Mouse (Mus musculus) forelimb bud, embryonic 11.5 days (tissue): ENCODE results near the gene Wdr12.
"Not testable (repeated sequence)": the region's sequence is repeated elsewhere in the genome, so short reads cannot be mapped to it uniquely, and the experiment has no call there.

ENCODE experiments used
- DNase-seq: peaks from one replicate; pipeline ENCODE4 v3.0.0-alpha.2; 2012; ENCODE audit warnings: low read depth, low spot score

Wdr12 gene

DNA sequence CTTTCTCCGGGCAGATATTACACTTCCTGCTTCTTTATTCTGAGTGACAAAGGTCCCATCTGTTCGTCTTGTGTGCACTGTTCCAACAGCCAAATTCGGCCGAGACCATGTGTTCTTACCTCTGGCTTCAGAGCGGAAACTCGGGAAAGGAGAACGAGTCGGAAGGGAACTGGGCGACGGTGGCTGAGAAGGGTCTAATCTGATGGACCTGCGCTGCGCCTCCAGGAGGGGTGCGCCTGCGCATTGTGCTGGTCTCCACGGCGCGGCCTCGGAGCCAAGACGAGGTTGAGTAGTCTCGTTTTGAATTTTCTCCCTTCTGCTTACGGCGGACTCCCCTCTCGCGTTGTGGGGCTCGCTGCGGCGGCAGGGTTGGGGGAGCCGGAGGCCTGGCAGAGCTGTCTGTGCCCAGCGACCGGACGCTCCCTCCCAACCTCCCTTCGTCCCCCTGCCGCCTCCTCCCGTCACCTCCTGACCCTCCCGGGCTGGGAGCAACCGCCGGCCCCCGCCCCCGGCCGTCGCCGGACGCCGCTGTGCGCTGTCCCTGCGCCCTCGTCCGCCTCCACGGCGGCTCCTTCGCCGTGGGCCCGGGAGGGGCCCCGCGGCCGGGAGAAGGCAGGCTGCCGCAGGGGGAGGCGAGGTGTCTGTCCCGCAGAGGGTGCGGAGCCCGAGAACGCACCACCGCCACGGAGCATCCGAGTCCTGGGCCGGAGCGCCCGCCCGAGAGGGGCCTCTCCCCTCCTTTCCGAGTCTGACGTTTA lies at the start of gene Wdr12, which contains the start of gene Carf:
Gene Wdr12, minus strand, starts transcription at position 622 of the 758 bp plus-strand sequence.
Gene Carf, plus strand, starts transcription at position 224 of the 758 bp plus-strand sequence.
- DNase-seq, result peak; percentile 98

DNA sequence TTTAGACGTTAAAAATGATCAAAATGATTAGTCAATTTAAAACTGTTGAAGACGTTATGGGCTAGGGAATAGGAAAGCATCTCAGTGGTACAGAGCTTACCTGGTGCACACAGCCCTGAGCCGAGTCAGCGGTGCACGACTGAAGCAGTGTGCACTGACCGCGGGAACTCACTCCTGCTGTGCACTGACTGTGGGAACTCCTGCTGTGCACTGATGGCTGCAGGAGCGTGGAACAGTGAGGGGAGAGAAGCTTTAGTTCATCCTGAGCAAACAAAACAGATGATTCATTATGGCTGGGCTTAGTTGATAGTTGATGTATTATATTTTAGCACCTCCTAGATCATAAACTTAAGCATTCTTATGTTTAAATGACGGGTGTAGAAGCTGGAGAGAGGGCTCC lies 38.9 kb upstream of the Wdr12 start:
- DNase-seq, result no peak

DNA sequence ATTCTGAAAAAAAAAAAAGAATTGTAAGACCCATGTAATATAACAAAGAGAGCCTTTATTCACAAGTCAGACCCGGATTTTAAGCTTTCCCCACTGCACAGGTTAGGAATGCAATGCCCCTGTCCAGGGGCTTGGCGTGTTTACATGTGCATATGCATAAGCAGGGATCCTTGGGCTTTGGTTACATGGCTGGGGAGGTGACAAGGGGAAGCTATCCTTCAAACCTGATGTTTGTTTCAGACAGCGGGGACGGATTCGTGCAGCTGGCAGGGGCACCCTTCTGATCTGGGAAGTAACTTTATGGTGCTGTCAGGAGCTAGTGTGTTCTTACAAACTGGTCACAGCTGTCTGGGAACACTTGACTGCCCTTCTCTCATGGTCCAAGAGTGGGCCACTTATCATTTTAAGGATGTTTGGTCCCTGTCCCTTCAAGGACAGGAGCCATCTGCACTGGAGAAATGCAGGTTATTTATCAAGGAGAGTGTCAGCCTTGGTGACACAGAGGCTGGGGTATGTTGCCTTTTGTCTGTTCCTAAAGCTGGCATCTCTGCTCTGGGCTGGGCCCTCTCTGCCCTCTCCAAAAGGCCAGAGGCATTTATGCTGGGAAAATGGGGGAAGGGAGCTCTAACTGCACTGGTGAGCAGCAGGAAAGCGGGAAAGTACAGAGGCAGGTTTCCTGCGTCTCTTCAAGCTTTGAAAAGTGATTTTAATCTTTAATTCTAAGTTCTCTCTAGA lies 19.4 kb upstream of the Wdr12 start:
- no peak for DNase-seq

DNA sequence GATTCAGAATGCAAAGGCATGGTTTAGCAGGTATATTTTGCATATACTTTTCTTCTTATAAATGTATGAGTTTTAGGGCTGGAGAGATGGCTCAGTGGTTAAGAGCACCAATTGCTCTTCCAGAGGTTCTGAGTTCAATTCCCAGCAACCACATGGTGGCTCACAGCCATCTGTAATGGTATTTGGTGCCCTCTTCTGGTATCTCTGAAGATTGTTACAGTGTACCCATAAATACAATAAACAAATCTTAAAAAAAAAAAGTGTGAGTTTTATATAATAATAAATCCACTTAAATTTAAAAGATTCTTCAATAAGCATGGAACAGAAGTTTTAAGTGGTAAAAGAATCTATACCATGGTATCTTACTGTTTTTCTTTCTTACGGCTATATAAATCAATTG lies 6.1 kb upstream of the Wdr12 start:
- no peak for DNase-seq

DNA sequence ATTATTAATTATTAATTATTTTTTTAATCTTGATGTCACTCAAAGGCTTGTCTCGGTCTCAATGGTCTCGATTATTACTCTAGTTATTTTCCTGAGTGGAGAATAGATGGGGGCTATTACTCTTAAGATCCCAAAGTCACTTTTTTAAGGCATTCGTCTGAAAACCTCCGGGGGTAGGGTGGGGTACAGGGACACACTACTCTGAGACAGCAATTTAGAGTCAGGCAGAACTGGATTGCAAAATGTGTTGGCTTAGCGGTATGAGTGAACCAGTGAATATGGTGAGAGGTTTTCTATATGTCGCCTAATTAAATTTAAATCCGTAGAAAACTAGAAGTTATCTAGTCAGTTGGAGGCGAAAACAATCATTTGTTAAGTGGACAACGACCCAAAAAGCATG lies 394 bp upstream of the Wdr12 start:
- no peak for DNase-seq

DNA sequence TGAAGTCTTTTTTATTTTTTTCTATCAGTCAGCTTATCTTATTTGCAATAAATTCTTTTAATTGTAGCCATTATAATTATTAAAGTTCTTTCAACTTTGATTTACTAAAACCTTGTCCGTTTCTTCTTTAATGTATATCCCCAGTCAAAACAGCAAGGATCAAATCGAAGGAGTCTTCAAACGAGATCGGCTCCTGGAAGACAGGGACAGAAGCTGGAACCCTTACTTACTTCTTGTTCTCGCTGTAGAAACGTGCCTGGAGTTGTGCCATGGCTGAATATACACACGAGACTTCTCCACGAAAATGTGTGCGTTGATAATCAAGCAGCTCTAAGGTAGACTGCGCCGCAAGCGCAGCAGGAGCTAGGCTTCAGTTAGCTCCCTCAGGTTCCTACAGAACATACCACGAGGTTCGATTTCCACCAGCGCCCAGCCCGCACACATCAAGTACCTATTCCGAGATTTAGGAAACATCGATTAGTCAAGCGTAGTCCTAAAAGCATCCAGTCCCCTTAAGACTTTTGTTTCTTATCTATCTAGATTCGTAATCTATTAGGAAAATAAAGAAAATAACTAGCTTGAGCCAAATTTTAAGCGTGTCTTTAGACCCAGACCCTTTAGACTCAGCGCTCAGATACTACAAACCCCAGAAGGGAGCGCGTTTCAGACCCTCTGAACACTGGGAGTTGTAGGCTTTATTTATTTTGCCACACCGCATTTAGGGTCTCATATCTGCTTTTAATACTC lies 995 bp downstream of the Wdr12 start:
- DNase-seq, result peak; percentile 78

DNA sequence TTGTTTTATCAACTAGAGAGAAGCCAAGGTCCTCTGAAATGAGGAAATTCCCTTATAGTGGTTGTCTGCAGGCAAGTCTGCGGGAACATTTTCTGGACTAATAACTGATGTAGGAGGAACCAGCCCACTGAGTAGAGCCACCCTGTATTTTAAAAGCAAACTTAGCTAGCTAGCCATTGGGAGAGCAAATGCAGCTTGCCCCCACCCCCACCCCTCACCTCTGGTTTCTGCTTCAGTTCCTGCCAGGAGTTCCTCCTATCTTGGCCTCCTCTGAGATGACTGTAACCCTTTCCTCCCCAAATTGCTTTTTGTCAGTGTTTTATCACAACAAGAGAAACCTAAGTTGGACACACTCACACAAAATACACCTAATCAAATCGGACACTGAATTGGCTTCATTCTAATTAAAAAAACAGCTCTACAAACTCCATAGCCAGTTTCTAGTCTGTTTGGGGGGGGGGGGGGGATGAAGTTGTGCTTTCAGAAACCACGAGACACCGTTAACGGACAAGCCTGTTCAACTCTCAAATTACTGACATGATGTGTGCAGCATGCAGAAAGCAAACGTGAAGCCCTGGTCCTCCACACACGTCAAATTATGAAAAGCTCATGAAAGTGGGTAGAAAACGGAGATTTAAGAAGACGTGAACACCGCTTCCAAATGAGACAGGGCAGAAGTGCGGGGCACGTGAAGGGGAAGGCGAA lies 1.7 kb downstream of the Wdr12 start:
- no peak for DNase-seq

DNA sequence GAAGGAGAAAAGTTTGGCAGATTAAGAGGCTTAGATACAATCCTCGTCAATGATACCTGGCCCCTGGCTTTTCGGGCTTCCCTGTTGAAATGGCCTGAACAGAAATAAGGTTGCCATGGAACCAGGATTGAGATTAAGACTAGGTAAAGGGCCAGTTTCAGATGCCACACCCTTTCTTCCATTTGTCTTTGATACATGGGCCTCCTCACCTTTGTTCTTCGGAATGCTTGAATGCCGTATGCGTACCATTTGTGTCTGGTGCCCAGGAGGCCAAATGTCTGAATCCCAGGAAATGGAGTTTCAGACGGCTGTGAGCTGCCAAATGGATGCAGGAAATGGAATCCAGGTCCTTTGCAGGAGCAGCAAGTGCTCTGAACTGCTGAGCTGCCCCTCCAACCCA lies 22.0 kb downstream of the Wdr12 start:
- no peak for DNase-seq

DNA sequence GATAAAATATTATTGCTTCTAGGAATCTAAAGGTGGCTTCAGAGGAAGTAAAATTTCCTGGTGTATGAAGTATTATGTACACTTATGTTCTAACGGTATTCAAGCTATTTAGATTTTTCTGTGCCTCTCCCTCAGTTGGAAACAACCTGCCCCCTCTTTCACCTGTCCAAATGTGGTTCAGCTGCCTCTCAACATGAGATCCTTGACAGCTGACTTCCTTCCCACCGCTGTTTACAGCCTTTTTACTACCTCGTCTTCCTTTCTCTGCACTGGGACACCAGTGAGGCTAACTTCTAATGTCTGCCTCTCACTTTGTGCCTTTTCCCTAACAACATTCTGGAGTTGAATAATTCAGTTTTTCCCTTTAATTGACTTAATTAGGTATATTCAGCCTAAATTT lies 22.9 kb downstream of the Wdr12 start:
- DNase-seq, result no peak

DNA sequence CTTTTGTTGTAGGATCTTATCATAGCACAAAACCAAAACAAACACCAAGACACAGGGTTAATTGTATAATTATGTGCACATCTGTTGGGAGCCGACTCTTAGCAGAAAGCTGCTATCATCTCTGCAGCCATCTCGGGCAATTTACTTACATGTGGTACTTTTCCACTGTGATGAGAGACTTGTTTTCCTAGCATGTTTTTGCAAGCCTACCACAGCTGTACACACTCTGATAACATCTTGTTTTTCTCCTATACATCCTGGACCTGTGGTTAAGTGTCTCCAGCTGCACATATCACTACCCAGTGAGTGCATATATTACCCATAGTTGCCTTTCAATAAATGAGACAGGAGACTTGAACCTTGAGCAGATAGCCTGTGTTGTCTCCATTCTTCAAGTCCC lies 23.5 kb downstream of the Wdr12 start:
- DNase-seq, result no peak

DNA sequence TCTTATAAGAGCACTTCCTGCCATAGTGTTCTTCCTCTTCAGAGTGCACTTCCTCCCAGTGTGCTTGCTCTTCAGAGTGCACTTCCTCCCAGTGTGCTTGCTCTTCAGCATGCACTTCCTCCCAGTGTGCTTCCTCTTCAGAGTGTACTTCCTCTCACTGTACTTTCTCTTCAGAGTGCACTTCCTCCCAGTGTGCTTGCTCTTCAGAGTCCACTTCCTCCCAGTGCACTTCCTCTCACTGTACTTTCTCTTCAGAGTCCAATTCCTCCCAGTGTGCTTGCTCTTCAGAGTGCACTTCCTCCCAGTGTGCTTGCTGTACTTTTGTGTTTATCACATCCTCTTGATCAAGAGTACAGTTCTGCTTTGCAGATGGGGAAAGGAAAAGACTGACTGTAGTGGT lies 27.7 kb downstream of the Wdr12 start:
- not testable (repeated sequence) for DNase-seq

DNA sequence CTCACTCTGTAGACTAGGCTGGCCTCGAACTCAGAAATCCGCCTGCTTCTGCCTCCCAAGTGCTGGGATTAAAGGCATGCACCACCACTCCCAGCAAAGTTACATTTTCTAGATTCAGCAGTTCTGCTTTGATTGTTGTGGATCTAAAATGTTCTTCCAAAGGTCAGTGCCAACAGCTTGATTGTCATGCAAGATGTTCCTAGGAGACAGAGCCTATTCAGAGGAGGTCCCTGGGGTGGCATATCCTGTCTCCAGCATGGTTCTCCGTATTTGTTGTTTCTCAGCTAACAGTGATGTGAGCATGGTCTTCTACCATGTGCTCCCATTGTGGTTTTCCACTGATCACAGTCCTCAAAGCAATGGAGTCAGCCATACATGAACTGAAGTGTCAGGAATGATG lies 42.1 kb downstream of the Wdr12 start:
- no peak for DNase-seq

DNA sequence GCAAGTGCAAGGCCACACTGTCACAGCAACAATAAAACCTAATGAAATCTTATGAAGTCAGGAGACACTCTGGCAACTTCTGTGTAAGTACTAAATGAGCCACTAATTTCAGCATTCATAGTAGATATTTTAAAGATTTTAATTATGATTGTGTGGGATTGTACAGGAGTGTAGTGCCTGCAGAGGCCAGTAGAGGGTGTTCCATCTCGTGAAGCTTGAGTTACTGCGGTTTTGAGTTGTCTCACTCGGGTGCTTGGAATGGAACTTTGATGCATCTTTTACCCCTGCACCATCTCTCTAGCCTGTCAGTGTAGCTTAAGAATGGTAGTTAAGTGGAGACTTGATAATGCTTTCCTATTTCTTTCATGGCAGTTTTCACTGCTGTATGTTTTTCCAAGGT lies 43.8 kb downstream of the Wdr12 start:
- no peak for DNase-seq

DNA sequence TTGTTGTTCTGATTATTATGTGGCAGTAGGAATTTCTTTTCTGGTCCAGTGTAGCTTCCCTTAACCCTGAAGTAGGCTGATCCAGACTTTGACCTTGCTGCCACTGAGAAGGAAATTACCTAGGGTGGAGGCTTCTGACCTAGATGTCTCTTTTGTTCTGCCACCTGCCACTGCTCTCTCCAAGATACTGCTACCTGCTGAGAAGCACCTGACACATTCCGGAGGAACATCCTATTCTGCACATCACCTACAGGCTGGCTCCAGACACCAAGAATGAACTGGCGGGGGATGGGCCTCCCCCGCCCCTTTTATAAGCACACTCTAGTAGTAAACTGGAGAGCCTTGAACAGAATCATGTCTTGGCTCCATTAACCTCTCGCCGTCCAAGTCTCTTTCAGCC lies 51.0 kb downstream of the Wdr12 start:
- not testable (repeated sequence) for DNase-seq

DNA sequence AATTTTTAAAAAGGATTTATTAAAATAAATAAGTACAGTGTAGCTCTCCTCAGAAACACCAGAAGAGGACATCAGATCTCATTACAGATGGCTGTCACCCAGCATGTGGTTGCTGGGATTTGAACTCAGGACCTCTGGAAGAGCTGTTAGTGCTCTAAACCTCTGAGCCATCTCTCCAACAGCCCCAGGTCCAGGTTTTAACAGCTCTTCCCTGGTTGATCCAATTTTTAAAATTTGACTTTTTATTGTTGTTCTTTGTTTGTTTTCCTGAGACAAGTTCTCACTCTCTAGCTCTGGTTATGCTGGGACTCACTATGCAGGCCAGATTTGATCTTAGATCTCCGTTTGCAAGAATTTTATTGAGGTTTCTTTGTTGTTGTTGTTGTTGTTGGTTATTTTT lies 53.9 kb downstream of the Wdr12 start:
- DNase-seq, result no peak

DNA sequence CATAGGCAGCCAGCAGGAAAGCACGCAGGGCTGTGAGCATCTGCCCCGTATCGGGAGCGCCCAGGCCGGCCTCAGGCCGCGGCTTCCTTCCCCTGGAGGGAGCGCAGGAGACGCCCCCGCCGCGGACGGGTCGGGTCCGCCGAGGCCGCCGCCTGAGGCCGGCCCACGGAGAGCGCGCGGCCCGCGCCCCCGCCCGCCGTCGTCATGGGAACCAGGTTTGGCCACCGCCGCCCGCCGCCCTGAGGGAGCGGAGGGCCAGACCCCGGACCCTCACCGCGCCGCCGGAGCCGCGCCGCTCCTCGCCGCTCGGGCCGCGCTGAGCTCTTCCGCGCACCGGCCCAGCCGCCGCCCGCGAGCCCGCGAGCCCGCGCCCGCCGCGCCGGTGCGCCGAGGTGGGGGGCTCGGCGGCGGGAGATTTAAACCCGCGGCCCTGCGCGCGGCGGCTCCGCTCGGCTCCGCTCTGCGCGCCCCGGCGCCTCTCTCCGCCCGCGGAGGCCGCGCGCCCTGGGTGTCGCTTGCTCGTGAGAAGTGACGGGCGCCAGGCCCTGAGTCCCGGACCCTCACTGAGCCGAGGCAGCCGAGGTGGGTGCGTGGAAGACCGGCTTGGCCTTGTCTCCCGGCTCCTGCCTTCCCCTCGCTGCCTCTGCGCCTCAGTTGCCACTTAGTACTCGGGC lies 55.5 kb downstream of the Wdr12 start, which contains the start of gene Ica1l:
Gene Ica1l, minus strand, starts transcription at position 389 of the 674 bp plus-strand sequence.
- peak; percentile 39 for DNase-seq

DNA sequence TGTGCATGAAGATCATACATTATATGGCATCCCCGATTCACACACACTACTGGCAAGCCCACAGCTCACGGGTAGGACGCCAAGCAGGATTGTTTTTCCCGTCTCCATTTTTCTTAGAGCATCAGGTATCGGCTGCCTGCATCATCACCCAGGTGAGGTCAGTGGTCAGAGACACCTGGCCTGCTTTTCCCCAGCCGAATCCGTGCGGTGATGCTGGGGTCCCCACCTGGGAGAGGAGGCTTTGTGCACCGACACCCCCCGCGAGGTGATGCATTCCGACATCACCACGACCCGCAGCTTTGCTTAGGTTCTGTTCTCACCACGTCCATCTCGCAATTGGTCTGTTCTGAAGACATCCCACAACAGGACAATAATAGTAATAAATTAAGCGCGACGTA lies 56.0 kb downstream of the Wdr12 start:
- DNase-seq, result peak; percentile 28

DNA sequence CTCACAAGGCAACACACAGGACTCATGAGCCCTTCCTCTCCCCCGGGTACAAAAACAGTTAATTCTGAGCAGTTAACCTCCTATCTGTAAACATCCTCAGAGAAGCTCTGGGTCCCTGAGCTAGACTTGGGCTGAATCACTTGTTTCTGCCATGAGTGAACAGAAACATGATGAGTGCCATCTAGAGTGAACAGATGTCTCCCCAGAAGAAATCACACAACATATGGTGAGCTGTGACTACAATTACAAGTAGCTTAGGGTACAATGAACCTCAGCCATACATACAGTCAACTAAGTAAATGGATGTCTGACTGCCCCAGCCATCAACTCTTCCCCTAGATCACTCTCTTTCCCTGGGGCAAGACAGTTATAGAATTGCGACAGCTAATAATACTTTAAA lies 63.4 kb downstream of the Wdr12 start:
- DNase-seq, result no peak
